10 mouse cellular contexts compared by ENCODE assay signal in the genomic region with DNA sequence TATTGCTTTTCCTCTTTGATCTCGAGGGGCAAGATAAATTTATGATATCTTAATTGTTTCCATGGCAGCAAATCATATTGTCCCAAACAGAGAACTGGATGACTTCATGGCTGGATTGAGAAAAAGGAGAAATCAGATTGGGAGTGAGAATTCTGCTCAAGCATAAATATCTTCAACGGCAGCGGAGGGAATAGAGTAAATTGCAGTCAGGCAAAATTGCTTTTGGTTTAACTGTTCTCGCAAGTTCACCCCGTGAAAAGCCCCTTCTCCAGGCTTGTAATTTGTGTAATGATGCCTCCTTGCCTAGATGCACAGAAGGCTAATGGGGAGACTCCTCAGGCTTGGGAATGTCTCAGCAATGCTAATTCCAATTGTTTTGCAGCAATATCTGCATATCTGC.
DNase-seq lines count a peak whose midpoint lies in the region; ATAC-seq lines count a peak whose summit lies in the region.
"Had no signal": no experiment of that assay in that cellular context is flagged by ENCODE, and none has a peak within 500 bp of the region (broad histone marks: within the 10 kb centered on the region; RNA-seq: fewer than 3 reads in every experiment).

No protein-coding gene starts in this region.

- no peaks in the 10 kb centered on the region for H3K27me3 ChIP-seq in forebrain, embryonic 13.5 days
- no peaks in the 10 kb centered on the region for H3K27me3 ChIP-seq in forebrain, embryonic 11.5 days (ENCODE audit: control insufficient read depth, insufficient read depth, low read length)
- H3K27me3 ChIP-seq in lung, embryonic 16.5 days (ENCODE audit: control insufficient read depth, insufficient read depth, low read depth, low read length) = no peaks in the 10 kb centered on the region
- H3K27me3 ChIP-seq in intestine, embryonic 16.5 days (replicated peaks; ENCODE audit: control insufficient read depth, insufficient read depth, low read length) = no peaks in the 10 kb centered on the region
- no peaks in the 10 kb centered on the region for H3K27me3 ChIP-seq in stomach, embryonic 15.5 days (replicated peaks)

- H3K9ac ChIP-seq in forebrain, embryonic 13.5 days = 0 out of 2 replicates have a peak overlapping the region, but pooled peaks have one; percentile 30
- H3K9ac ChIP-seq in forebrain, embryonic 11.5 days (ENCODE audit: low read length) = no peak overlapping the region
- no peak overlapping the region for H3K9ac ChIP-seq in lung, embryonic 16.5 days (ENCODE audit: low read length)
- H3K9ac ChIP-seq in intestine, embryonic 16.5 days (ENCODE audit: low read depth, low read length) = no peak overlapping the region
- H3K9ac ChIP-seq in stomach, embryonic 15.5 days = no peak overlapping the region
- H3K9ac ChIP-seq: liver, embryonic 13.5 days had no signal

- DNase-seq in forebrain, embryonic 11.5 days (ENCODE audit: low spot score) = no peak
- DNase-seq in lung, adult 18-20 months = no peak
- DNase-seq in gastrocnemius, postnatal 10 days = no peak
- DNase-seq: cerebellum, adult 11 months; liver, embryonic 13.5 days had no signal

- ATAC-seq in forebrain, embryonic 13.5 days = no peak
- no peak for ATAC-seq in forebrain, embryonic 11.5 days (replicated peaks; ENCODE audit: low FRiP score)
- no peak for ATAC-seq in lung, embryonic 16.5 days (ENCODE audit: low read depth)
- no peak for ATAC-seq in intestine, embryonic 16.5 days
- ATAC-seq in stomach, embryonic 15.5 days (ENCODE audit: insufficient read depth, low FRiP score, low read depth) = no peak
- no peak for ATAC-seq in monocyte, adult 5-6 weeks (replicated peaks; ENCODE audit: insufficient number of reproducible peaks, low FRiP score, low TSS enrichment, poor library complexity, severe bottlenecking)

- H3K4me2 ChIP-seq in forebrain, embryonic 13.5 days = peak overlapping the region; percentile 45
- no peak overlapping the region for H3K4me2 ChIP-seq in forebrain, embryonic 11.5 days (ENCODE audit: low read depth, low read length, severe bottlenecking)
- peak overlapping the region; percentile 48 for H3K4me2 ChIP-seq in lung, embryonic 16.5 days (ENCODE audit: low read depth, low read length)
- H3K4me2 ChIP-seq in intestine, embryonic 16.5 days (ENCODE audit: low read depth, low read length) = 0 out of 2 replicates have a peak overlapping the region, but pooled peaks have one; percentile 23
- peak overlapping the region; percentile 33 for H3K4me2 ChIP-seq in stomach, embryonic 15.5 days
- H3K4me2 ChIP-seq: liver, embryonic 13.5 days had no signal

- peaks cover 29% of the 10 kb centered on the region for H3K4me1 ChIP-seq in forebrain, embryonic 13.5 days
- no peaks in the 10 kb centered on the region; the same call in 1 of the 2 replicates for H3K4me1 ChIP-seq in forebrain, embryonic 11.5 days (replicated peaks; ENCODE audit: control insufficient read depth, insufficient read depth, low read length)
- peaks cover 7% of the 10 kb centered on the region for H3K4me1 ChIP-seq in lung, embryonic 16.5 days (replicated peaks; ENCODE audit: control insufficient read depth, insufficient read depth, low read length)
- H3K4me1 ChIP-seq in intestine, embryonic 16.5 days (ENCODE audit: control insufficient read depth, insufficient read depth, low read length) = no peaks in the 10 kb centered on the region
- H3K4me1 ChIP-seq in stomach, embryonic 15.5 days = no peaks in the 10 kb centered on the region

- H3K36me3 ChIP-seq in forebrain, embryonic 13.5 days (ENCODE audit: poor library complexity, severe bottlenecking) = no peaks in the 10 kb centered on the region
- no peaks in the 10 kb centered on the region for H3K36me3 ChIP-seq in forebrain, embryonic 11.5 days (ENCODE audit: control insufficient read depth, insufficient read depth, low read length)
- H3K36me3 ChIP-seq in lung, embryonic 16.5 days (ENCODE audit: control insufficient read depth, insufficient read depth, low read length) = no peaks in the 10 kb centered on the region
- no peaks in the 10 kb centered on the region for H3K36me3 ChIP-seq in intestine, embryonic 16.5 days (ENCODE audit: control insufficient read depth, insufficient read depth, low read length)
- H3K36me3 ChIP-seq in stomach, embryonic 15.5 days = no peaks in the 10 kb centered on the region
- H3K36me3 ChIP-seq: liver, embryonic 13.5 days had no signal

- no peaks in the 10 kb centered on the region for H3K9me3 ChIP-seq in forebrain, embryonic 13.5 days (replicated peaks)
- no peaks in the 10 kb centered on the region; the same call in 1 of the 2 replicates for H3K9me3 ChIP-seq in forebrain, embryonic 11.5 days (ENCODE audit: control insufficient read depth, low read length)
- no peaks in the 10 kb centered on the region for H3K9me3 ChIP-seq in lung, embryonic 16.5 days (ENCODE audit: control insufficient read depth, low read length)
- H3K9me3 ChIP-seq in intestine, embryonic 16.5 days (ENCODE audit: control insufficient read depth, low read length) = no peaks in the 10 kb centered on the region
- no peaks in the 10 kb centered on the region for H3K9me3 ChIP-seq in stomach, embryonic 15.5 days
- H3K9me3 ChIP-seq: liver, embryonic 13.5 days had no signal

- peak overlapping the region; percentile 54; the same call in 1 of the 2 replicates for H3K27ac ChIP-seq in forebrain, embryonic 13.5 days
- no peak overlapping the region for H3K27ac ChIP-seq in forebrain, embryonic 11.5 days (ENCODE audit: low read depth, low read length)
- 0 out of 2 replicates have a peak overlapping the region, but pooled peaks have one; percentile 17 for H3K27ac ChIP-seq in lung, embryonic 16.5 days (ENCODE audit: low read length)
- no peak overlapping the region for H3K27ac ChIP-seq in intestine, embryonic 16.5 days (ENCODE audit: low read length)
- no peak overlapping the region for H3K27ac ChIP-seq in stomach, embryonic 15.5 days
- H3K27ac ChIP-seq: liver, embryonic 13.5 days had no signal

- 34% methylated on average over 5 of the region's 5 CpGs for whole genome bisulfite sequencing in forebrain, embryonic 13.5 days
- 63% methylated on average over 5 of the region's 5 CpGs for WGBS in forebrain, embryonic 11.5 days
- WGBS in lung, embryonic 16.5 days = 41% methylated on average over 5 of the region's 5 CpGs
- WGBS in intestine, embryonic 16.5 days = 36% methylated on average over 5 of the region's 5 CpGs
- WGBS in stomach, embryonic 15.5 days = 37% methylated on average over 5 of the region's 5 CpGs

- H3K4me3 ChIP-seq in forebrain, embryonic 13.5 days = no peak overlapping the region
- H3K4me3 ChIP-seq in forebrain, embryonic 11.5 days (ENCODE audit: low read depth, low read length) = no peak overlapping the region
- peak overlapping the region; percentile 14 for H3K4me3 ChIP-seq in lung, embryonic 16.5 days (ENCODE audit: low read length)
- no peak overlapping the region for H3K4me3 ChIP-seq in intestine, embryonic 16.5 days (ENCODE audit: low read length)
- no peak overlapping the region for H3K4me3 ChIP-seq in stomach, embryonic 15.5 days (replicated peaks)
- H3K4me3 ChIP-seq: liver, embryonic 13.5 days had no signal

Comparison
In these comparisons a context has a peak if more than half of its experiments do, and no peak if none do; other contexts are left out.
1. H3K27ac ChIP-seq: peak in forebrain, embryonic 13.5 days (single experiment) and lung, embryonic 16.5 days (single experiment); none in forebrain, embryonic 11.5 days (single experiment), intestine, embryonic 16.5 days (single experiment) and stomach, embryonic 15.5 days (single experiment).